Mouse (Mus musculus): ENCODE results near the gene Mbnl3.

Gene Mbnl3

DNA sequence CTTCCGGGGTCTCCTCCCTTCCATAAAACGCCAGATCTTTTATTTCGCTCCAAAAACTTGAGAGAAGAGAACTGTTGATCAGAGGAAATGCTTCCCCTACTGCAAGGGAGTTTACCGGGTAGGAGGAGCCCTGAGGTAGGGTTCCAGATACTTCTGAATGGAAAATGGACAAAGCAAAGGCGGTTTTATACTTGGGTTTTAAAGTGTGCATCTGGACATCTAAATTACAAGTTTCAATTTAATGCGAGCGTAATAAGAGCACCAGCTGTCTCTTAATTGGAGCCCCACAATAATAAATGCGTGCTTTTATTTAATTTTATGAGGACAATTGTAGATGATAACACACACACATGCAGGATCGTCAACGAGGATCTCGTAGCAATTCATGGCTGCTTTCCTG lies at the start of gene Mbnl3:
TSS of gene Mbnl3 (minus strand) at position 101 of the 400 bp plus-strand sequence.
- DNase-seq (ENCODE audit: low read depth) = no peak

DNA sequence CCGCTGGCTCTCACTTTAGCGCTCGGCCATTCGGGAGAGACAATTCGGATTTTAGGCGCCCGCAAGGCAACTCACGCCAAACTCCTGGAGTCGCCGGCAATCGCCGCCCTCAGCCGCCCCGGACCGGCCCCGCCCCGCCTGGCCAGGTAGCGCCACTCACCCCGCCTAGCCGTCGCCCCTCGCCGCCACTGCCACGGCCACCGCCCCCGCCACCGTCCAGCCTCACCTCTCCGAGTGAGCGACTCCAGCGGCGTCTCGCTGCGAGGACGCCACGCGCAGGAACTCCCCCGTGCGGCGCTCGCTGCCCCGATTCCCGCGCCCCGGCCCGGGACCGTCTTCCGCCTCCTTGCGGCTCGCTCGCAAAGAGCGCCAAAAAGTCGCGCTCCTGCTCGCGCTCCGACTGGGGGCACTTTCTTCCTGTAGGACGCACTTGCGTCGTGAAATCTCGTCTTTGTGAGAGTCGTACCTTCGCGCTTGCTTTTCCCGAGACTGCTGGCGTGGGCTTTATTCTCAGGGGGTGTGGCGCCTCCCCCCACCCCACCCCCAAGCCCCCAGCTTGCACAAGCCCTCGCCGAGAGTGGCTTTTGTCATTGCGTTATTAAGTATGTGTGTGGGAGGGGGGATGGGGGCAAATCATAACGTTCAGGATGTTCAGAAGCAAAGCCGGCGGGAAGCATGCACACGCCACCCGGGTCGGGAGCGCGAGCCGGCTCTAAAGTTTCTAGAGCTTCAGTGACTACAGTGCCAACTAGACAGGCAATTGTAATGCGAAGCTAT lies 596 bp downstream of the Mbnl3 start:
- peak; percentile 4 for DNase-seq (ENCODE audit: low read depth)

GRCm38 (mm10) chrX:51204626-51205547 lies 1.4 kb downstream of the Mbnl3 start:
- DNase-seq (ENCODE audit: low read depth) = peak; percentile 1

GRCm38 (mm10) chrX:51197012-51197411 lies 9.3 kb downstream of the Mbnl3 start:
- DNase-seq (ENCODE audit: low read depth) = no peak

DNA sequence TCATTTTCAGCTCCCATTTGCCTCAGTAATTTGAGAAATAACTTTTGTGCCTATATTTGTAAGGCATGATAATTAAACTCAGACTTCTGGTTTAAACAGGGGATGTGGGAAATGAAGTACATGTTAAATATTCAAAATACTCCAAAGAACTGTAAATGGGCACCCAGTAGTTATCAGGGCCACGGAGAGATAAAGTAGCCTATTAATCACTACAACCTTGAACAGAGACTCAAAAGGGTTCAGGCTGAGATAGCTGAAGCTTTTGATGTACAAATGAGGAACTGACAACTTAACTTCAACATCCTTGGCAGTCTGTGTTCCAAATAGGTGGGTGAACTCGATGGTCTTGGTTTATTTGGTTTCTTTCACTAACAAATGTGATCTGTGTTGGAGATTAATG lies 34.4 kb downstream of the Mbnl3 start:
- no peak for DNase-seq (ENCODE audit: low read depth)

DNA sequence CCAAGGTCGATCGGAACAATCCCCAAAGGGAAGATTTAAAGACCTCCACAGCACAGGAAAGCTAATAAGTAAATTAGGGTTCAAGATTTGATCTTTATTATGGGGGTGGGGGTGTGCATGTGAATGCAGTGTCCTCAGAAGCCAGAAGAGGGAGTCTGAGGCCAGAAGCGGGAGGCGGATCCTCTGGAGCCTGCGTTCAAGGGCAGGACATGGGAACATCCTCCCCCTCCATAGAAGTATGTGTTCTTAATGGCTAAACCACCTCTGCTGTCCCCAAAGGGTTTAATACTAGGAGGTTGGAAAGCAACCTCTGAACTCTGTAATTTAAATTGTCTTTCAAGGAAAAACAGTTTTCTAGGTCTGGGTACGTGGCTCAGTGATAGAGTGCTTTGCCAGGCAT lies 34.9 kb downstream of the Mbnl3 start:
- no peak for DNase-seq (ENCODE audit: low read depth)

DNA sequence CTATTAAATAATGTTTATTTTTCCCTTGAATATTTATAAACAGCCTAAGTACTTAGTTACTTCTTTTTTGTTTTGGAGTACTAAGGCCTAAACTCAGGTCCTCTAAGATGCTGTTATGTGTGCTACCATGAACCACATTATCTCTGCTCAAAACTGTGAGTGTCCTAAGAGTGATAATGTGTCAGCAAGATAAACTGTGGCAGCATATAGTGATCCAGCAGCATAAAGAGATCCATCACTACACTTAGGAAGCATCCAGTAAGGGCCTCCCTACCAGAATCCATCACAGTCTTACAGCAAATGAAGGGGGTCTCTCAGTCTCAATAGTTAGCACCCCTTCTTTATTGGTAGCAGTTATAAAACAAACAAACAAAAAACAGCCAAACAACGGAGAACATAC lies 35.9 kb downstream of the Mbnl3 start:
- no peak for DNase-seq (ENCODE audit: low read depth)

- DNase-seq (ENCODE audit: low read depth) = no peak
Measured at GRCm38 (mm10) chrX:51169476-51170045, 36.8 kb downstream of the Mbnl3 start.

DNA sequence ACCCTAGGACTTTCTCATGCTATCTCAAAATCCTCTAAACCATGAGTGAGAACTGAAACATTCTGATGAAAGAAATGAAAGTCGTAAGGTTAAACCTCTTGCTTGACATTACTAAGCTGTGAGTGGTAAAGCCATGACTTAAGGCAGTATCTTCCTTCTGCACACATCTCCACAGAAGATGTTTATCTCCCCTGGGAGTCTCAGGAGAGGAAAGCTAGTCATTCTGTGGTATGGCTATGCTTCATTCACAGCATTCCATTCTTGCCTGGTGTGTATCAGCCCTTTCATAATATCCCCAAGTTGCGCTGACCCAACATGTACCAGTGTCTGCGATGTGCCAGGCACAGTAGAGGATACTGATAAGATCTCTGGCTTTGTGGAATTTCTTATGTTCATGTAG lies 38.4 kb downstream of the Mbnl3 start:
- DNase-seq (ENCODE audit: low read depth) = no peak

DNA sequence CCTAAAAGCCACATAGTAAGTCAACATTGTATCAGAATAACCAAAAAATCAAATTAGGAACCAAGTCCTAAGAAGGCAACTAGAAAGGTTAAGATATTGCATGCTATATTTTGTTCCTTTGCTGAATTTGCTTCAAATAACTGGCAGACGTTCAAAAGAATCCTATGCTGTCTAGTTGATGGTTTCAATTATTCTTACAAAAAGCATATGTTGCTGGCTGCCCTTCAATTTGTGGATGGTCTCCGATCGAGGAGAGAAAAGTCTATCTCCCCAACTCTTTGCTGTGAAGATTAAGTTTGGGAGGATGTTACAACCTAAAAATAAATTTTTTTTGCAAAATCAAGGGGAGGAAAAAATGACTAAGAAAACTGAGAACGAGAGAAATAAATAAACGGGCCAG lies 41.6 kb downstream of the Mbnl3 start:
- DNase-seq (ENCODE audit: low read depth) = no peak

- DNase-seq (ENCODE audit: low read depth) = no peak
Measured at GRCm38 (mm10) chrX:51148436-51148835, 57.9 kb downstream of the Mbnl3 start.

- DNase-seq (ENCODE audit: low read depth) = peak; percentile 61
Measured at GRCm38 (mm10) chrX:51146351-51146750, 60.0 kb downstream of the Mbnl3 start.

DNA sequence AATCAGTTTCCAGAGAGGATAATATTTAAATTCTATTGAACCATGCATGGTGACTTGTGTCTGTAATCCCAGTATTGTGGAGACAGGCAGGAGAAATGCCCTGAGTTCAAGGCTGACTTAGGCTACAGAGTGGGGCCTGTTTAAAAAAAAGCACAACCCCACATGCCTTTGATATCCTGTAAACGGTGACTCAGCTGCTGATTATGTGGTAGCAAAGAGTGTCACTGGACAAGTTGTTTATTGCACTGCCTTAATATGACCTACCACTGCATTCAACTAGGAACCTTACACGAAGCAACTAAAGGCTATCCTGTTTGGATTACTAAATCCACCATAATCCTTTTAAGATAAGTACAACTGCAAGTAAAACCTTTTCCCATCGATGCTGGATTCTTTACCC lies 66.3 kb downstream of the Mbnl3 start:
- no peak for DNase-seq (ENCODE audit: low read depth)

GRCm38 (mm10) chrX:51131325-51131724 lies 75.0 kb downstream of the Mbnl3 start:
- peak; percentile 8 for DNase-seq (ENCODE audit: low read depth)

DNA sequence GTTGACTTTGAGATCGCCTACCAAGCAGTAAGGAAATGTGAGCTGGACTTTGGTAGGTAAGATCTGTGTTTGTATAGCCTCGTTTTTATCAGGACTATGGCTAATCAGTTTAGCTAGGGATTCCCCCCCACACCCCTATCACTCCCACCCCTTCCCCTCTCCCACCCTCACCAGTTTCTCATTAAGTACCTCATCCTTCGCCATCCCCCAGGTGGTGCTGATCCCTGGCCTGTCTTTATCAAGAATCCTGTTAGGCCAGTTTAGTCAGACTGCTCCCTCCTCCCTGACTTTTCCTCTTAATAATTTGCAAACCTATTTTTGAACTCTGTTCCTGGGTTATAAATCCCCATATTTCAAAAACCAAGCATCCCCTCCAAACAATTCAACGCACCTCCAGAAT lies 103.6 kb downstream of the Mbnl3 start:
- DNase-seq (ENCODE audit: low read depth) = no peak

DNA sequence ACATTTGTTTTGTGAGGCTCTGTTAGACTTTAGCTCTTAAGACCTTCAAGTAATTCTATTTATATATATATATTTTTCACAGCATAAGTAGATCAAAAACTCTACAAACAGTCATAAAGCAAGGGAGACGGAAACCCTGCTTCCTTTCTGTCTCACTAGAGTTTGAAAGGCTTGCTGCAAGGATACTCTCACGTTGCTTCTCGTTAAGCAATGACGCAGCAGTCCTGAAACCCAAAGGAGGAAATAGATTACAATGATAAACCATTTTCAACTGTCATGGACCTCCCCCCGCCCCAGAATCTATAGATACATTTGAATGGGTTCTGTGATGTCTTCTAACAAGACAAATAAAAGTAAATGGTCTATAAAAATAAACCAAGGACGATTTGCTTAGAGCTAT lies 121.4 kb downstream of the Mbnl3 start:
- no peak for DNase-seq (ENCODE audit: low read depth)

DNA sequence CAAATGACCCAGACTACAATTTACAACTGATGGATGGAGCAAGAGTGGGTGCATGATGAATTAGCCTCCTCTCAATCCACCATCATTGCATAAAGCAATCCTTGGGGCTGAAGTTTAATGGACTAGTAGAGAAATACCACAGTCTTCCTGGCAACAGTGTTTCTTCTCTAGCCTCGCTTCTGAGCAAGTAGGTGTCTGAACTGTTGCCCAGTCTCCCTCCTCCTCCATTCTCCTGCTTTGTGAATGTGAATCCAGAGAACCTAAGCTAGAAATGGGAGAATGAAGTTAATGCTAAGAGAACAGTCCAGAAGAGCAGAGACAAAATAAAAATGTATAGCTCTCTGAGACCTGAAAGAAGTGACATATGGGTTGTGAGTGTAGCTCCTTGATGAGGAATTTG lies 122.1 kb downstream of the Mbnl3 start:
- DNase-seq (ENCODE audit: low read depth) = no peak

DNA sequence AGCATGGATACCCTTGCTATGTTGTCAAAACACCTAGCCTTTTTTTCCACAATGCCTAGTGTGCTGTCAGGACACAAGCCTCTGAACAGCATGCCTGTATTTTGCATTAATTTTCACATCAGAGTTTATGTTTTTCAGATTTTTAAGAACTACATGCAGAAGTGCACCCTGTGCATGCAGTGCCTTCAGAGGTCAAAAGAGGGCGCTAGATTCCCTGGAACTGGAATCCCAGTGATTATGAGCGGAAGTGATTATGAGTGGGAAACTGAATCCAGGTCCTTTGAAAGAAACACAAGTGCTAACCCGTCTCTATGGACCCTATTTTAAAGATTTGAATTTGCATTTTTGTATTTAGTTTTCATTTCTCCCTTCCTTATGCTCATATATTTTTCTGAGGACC lies 129.6 kb downstream of the Mbnl3 start:
- DNase-seq (ENCODE audit: low read depth) = peak; percentile 10

Measured in NIH3T3 (cell line).